Mouse (Mus musculus): Measurements from ENCODE around the gene Rnf212b.

Gene Rnf212b

GRCm38 (mm10) chr14:54875844-54876538, 62.0 kb downstream of the Rnf212b start:
- peak; percentile 51 for DNase-seq

GRCm38 (mm10) chr14:54876539-54877047, 62.7 kb downstream of the Rnf212b start:
- DNase-seq, result peak; percentile 95

- peak; percentile 84 for DNase-seq
Observed at GRCm38 (mm10) chr14:54877048-54877715, 63.2 kb downstream of the Rnf212b start, which contains the start of gene Ppp1r3e. TSS of gene Ppp1r3e (minus strand) at chr14:54877550.

GRCm38 (mm10) chr14:54883154-54884021, 69.4 kb downstream of the Rnf212b start, which contains the start of the genes Bcl2l2 and Gm20521:
TSS of gene Bcl2l2 (plus strand) at chr14:54883377.
TSS of gene Gm20521 (plus strand) at chr14:54883441.
- peak; percentile 93 for DNase-seq

- DNase-seq, result no peak
Observed at GRCm38 (mm10) chr14:54884022-54884712, 70.2 kb downstream of the Rnf212b start.

- DNase-seq, result no peak
Observed at GRCm38 (mm10) chr14:54885309-54885708, 71.4 kb downstream of the Rnf212b start.

- no peak for DNase-seq
Observed at GRCm38 (mm10) chr14:54892200-54892599, 78.3 kb downstream of the Rnf212b start, which contains the start of gene Pabpn1. TSS of gene Pabpn1 (plus strand) at chr14:54892500.

GRCm38 (mm10) chr14:54893651-54894181, 79.8 kb downstream of the Rnf212b start:
- DNase-seq, result peak; percentile 99

- DNase-seq, result peak; percentile 76
Observed at GRCm38 (mm10) chr14:54894296-54895151, 80.6 kb downstream of the Rnf212b start.

GRCm38 (mm10) chr14:54897445-54897844, 83.5 kb downstream of the Rnf212b start:
- DNase-seq, result no peak

GRCm38 (mm10) chr14:54900383-54900782, 86.4 kb downstream of the Rnf212b start:
- peak; percentile 83 for DNase-seq

GRCm38 (mm10) chr14:54903641-54904040, 89.7 kb downstream of the Rnf212b start:
- no peak for DNase-seq

Measured in kidney, postnatal 14 days (tissue).